Mouse (Mus musculus): ENCODE results near the gene Plod3. TPM values are rescaled to one million over a fixed set of nuclear protein-coding genes. Genes with fewer than 3 reads are reported as not detected.
"Not testable (repeated sequence)": the region's sequence is repeated elsewhere in the genome, so short reads cannot be mapped to it uniquely, and the experiment has no call there.

The Plod3 gene
- polyA plus RNA-seq, 1 experiment from 2014 or later, result 44.4 TPM

GRCm38 (mm10) chr5:136949551-136950336, 37.1 kb upstream of the Plod3 start:
- H3K4me2 ChIP-seq (ENCODE audit: low read depth, low read length); H3K9ac ChIP-seq (ENCODE audit: low read depth, low read length); H3K9me3 ChIP-seq (ENCODE audit: control insufficient read depth, low read length); H3K4me1 ChIP-seq (ENCODE audit: control insufficient read depth, insufficient read depth, low read length); H3K27me3 ChIP-seq (replicated peaks; ENCODE audit: control insufficient read depth, insufficient read depth, low read length); H3K36me3 ChIP-seq (ENCODE audit: control insufficient read depth, insufficient read depth, low read length); H3K4me3 ChIP-seq (ENCODE audit: low read length); H3K27ac ChIP-seq (ENCODE audit: low read length); ATAC-seq: not testable (repeated sequence)
- WGBS, result 79% methylated on average over 14 of the region's 14 CpGs

GRCm38 (mm10) chr5:136950521-136950920, 36.3 kb upstream of the Plod3 start:
- no peak overlapping the region for H3K4me3 ChIP-seq (ENCODE audit: low read length)

GRCm38 (mm10) chr5:136952153-136952552, 34.7 kb upstream of the Plod3 start:
- Histone ChIP-seq H3K4me3 (ENCODE audit: low read length) (no peak overlapping the region), H3K4me1 (ENCODE audit: control insufficient read depth, insufficient read depth, low read length) (peaks cover 8% of the 10 kb centered on the region; the same call in 1 of the 2 replicates), H3K9me3 (ENCODE audit: control insufficient read depth, low read length) (no peaks in the 10 kb centered on the region), H3K27me3 (replicated peaks; ENCODE audit: control insufficient read depth, insufficient read depth, low read length) (no peaks in the 10 kb centered on the region), H3K27ac (ENCODE audit: low read length) (no peak overlapping the region), H3K9ac (ENCODE audit: low read depth, low read length) (no peak overlapping the region), H3K4me2 (ENCODE audit: low read depth, low read length) (no peak overlapping the region), H3K36me3 (ENCODE audit: control insufficient read depth, insufficient read depth, low read length) (no peaks in the 10 kb centered on the region)
- 76% methylated on average over 4 of the region's 4 CpGs for WGBS
- ATAC-seq, result no peak

More at GRCm38 (mm10) chr5:136950521-136950920, 36.3 kb upstream of the Plod3 start:
- no peaks in the 10 kb centered on the region for H3K36me3 ChIP-seq (ENCODE audit: control insufficient read depth, insufficient read depth, low read length)
- no peak for ATAC-seq
- no peak overlapping the region for H3K9ac ChIP-seq (ENCODE audit: low read depth, low read length)
- no peak overlapping the region for H3K27ac ChIP-seq (ENCODE audit: low read length)
- H3K4me2 ChIP-seq (ENCODE audit: low read depth, low read length), result no peak overlapping the region
- H3K27me3 ChIP-seq (replicated peaks; ENCODE audit: control insufficient read depth, insufficient read depth, low read length), result no peaks in the 10 kb centered on the region
- 89% methylated on average over 6 of the region's 6 CpGs for WGBS
- no peaks in the 10 kb centered on the region for H3K9me3 ChIP-seq (ENCODE audit: control insufficient read depth, low read length)
- peaks cover 8% of the 10 kb centered on the region; the same call in 1 of the 2 replicates for H3K4me1 ChIP-seq (ENCODE audit: control insufficient read depth, insufficient read depth, low read length)

GRCm38 (mm10) chr5:136953015-136953414, 33.8 kb upstream of the Plod3 start, which contains the start of gene Fis1:
Gene Fis1 (plus strand): TSS chr5:136953275.
- Histone ChIP-seq H3K9ac (ENCODE audit: low read depth, low read length) (peak within 1 kb of the TSS; percentile 77), H3K36me3 (ENCODE audit: control insufficient read depth, insufficient read depth, low read length) (no peaks in the 10 kb centered on the region), H3K9me3 (ENCODE audit: control insufficient read depth, low read length) (no peaks in the 10 kb centered on the region), H3K4me1 (ENCODE audit: control insufficient read depth, insufficient read depth, low read length) (peaks cover 8% of the 10 kb centered on the region; the same call in 1 of the 2 replicates), H3K27ac (ENCODE audit: low read length) (peak within 1 kb of the TSS; percentile 67), H3K27me3 (replicated peaks; ENCODE audit: control insufficient read depth, insufficient read depth, low read length) (no peaks in the 10 kb centered on the region), H3K4me3 (ENCODE audit: low read length) (peak within 1 kb of the TSS; percentile 69), H3K4me2 (ENCODE audit: low read depth, low read length) (peak within 1 kb of the TSS; percentile 54)
- 0% methylated on average over 23 of the region's 23 CpGs for WGBS
- ATAC-seq, result peak; percentile 99

- 1% methylated on average over 12 of the region's 12 CpGs for WGBS
Observed at GRCm38 (mm10) chr5:136953440-136953951, 33.3 kb upstream of the Plod3 start.

GRCm38 (mm10) chr5:136955622-136956021, 31.2 kb upstream of the Plod3 start:
- H3K9me3 ChIP-seq (ENCODE audit: control insufficient read depth, low read length), result no peaks in the 10 kb centered on the region
- H3K9ac ChIP-seq (ENCODE audit: low read depth, low read length), result no peak overlapping the region
- no peaks in the 10 kb centered on the region for H3K27me3 ChIP-seq (replicated peaks; ENCODE audit: control insufficient read depth, insufficient read depth, low read length)
- H3K4me3 ChIP-seq (ENCODE audit: low read length), result no peak overlapping the region
- H3K27ac ChIP-seq (ENCODE audit: low read length), result no peak overlapping the region
- 82% methylated on average over 4 of the region's 4 CpGs for WGBS
- ATAC-seq, result no peak
- H3K4me1 ChIP-seq (ENCODE audit: control insufficient read depth, insufficient read depth, low read length), result peaks cover 11% of the 10 kb centered on the region
- no peak overlapping the region for H3K4me2 ChIP-seq (ENCODE audit: low read depth, low read length)
- H3K36me3 ChIP-seq (ENCODE audit: control insufficient read depth, insufficient read depth, low read length), result no peaks in the 10 kb centered on the region

More at GRCm38 (mm10) chr5:136953440-136953951, 33.3 kb upstream of the Plod3 start:
- Histone ChIP-seq H3K4me3 (ENCODE audit: low read length) (peak overlapping the region; percentile 69), H3K4me1 (ENCODE audit: control insufficient read depth, insufficient read depth, low read length) (peaks cover 8% of the 10 kb centered on the region; the same call in 1 of the 2 replicates), H3K36me3 (ENCODE audit: control insufficient read depth, insufficient read depth, low read length) (no peaks in the 10 kb centered on the region), H3K27ac (ENCODE audit: low read length) (peak overlapping the region; percentile 67), H3K27me3 (replicated peaks; ENCODE audit: control insufficient read depth, insufficient read depth, low read length) (no peaks in the 10 kb centered on the region), H3K9ac (ENCODE audit: low read depth, low read length) (peak overlapping the region; percentile 77), H3K4me2 (ENCODE audit: low read depth, low read length) (peak overlapping the region; percentile 53), H3K9me3 (ENCODE audit: control insufficient read depth, low read length) (no peaks in the 10 kb centered on the region)
- peak; percentile 53 for ATAC-seq

GRCm38 (mm10) chr5:136957250-136957649, 29.6 kb upstream of the Plod3 start:
- Histone ChIP-seq H3K27ac (ENCODE audit: low read length) (peak overlapping the region; percentile 68), H3K36me3 (ENCODE audit: control insufficient read depth, insufficient read depth, low read length) (no peaks in the 10 kb centered on the region), H3K9me3 (ENCODE audit: control insufficient read depth, low read length) (no peaks in the 10 kb centered on the region), H3K4me3 (ENCODE audit: low read length) (no peak overlapping the region), H3K4me1 (ENCODE audit: control insufficient read depth, insufficient read depth, low read length) (peaks cover 17% of the 10 kb centered on the region), H3K9ac (ENCODE audit: low read depth, low read length) (no peak overlapping the region), H3K4me2 (ENCODE audit: low read depth, low read length) (no peak overlapping the region), H3K27me3 (replicated peaks; ENCODE audit: control insufficient read depth, insufficient read depth, low read length) (no peaks in the 10 kb centered on the region)
- no peak for ATAC-seq
- WGBS, result 60% methylated on average over 1 of the region's 1 CpGs

- peak overlapping the region; percentile 27 for H3K4me2 ChIP-seq (ENCODE audit: low read depth, low read length)
- peaks cover 26% of the 10 kb centered on the region for H3K4me1 ChIP-seq (ENCODE audit: control insufficient read depth, insufficient read depth, low read length)
- no peaks in the 10 kb centered on the region for H3K27me3 ChIP-seq (replicated peaks; ENCODE audit: control insufficient read depth, insufficient read depth, low read length)
- H3K9me3 ChIP-seq (ENCODE audit: control insufficient read depth, low read length), result no peaks in the 10 kb centered on the region
- peaks cover 1% of the 10 kb centered on the region; the same call in 1 of the 2 replicates for H3K36me3 ChIP-seq (ENCODE audit: control insufficient read depth, insufficient read depth, low read length)
- no peak overlapping the region for H3K4me3 ChIP-seq (ENCODE audit: low read length)
- whole genome bisulfite sequencing, result 33% methylated on average over 5 of the region's 5 CpGs
- H3K9ac ChIP-seq (ENCODE audit: low read depth, low read length), result peak overlapping the region; percentile 46; the same call in 1 of the 2 replicates
- peak; percentile 65 for ATAC-seq
- H3K27ac ChIP-seq (ENCODE audit: low read length), result peak overlapping the region; percentile 94
Observed at GRCm38 (mm10) chr5:136958991-136959605, 27.7 kb upstream of the Plod3 start.

GRCm38 (mm10) chr5:136960053-136960452, 26.8 kb upstream of the Plod3 start:
- peaks cover 31% of the 10 kb centered on the region for H3K4me1 ChIP-seq (ENCODE audit: control insufficient read depth, insufficient read depth, low read length)
- no peaks in the 10 kb centered on the region for H3K27me3 ChIP-seq (replicated peaks; ENCODE audit: control insufficient read depth, insufficient read depth, low read length)
- H3K4me2 ChIP-seq (ENCODE audit: low read depth, low read length), result no peak overlapping the region
- no peak overlapping the region for H3K4me3 ChIP-seq (ENCODE audit: low read length)
- H3K9ac ChIP-seq (ENCODE audit: low read depth, low read length), result no peak overlapping the region
- H3K36me3 ChIP-seq (ENCODE audit: control insufficient read depth, insufficient read depth, low read length), result peaks cover 3% of the 10 kb centered on the region; the same call in 1 of the 2 replicates
- no peak for ATAC-seq
- peak overlapping the region; percentile 39; the same call in 1 of the 2 replicates for H3K27ac ChIP-seq (ENCODE audit: low read length)
- 88% methylated on average over 6 of the region's 6 CpGs for WGBS
- no peaks in the 10 kb centered on the region for H3K9me3 ChIP-seq (ENCODE audit: control insufficient read depth, low read length)

All from intestine, embryonic 16.5 days (tissue).